ENCODE assay signal across 9 mouse cellular contexts in the genomic region with DNA sequence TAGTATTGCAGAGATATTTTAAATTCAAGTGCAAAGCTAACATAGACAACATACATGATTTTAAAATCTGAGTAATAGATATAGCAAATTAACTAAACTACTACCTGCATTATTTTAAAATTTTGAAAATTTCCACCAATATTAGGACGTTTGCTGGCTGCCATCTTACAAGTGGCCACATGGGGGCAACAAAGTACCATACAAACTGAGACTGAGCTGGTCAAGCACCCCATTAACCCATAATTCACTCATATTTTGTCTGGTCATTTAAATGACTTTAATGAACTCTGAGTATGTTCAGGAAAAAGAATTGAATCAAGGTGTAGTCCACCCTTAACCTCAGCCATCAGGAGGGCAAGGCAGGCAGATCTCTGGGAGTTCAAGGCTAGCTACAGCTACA. TPM values are rescaled to one million over a fixed set of nuclear protein-coding genes. Genes with fewer than 3 reads are reported as not detected.
DNase-seq lines count a peak whose midpoint lies in the region; ATAC-seq and TF ChIP-seq lines count a peak whose summit lies in the region.
"Had no signal": no experiment of that assay in that cellular context is flagged by ENCODE, and none has a peak within 500 bp of the region (broad histone marks: within the 10 kb centered on the region; RNA-seq: fewer than 3 reads in every experiment).

No protein-coding gene starts in this region.

- peak; percentile 99 for TF ChIP-seq RAD21 in CH12.LX (IDR thresholded peaks at IDR 0.05; ENCODE audit: low read depth, low read length)

- peak; percentile 83 to 95 for TF ChIP-seq CTCF in CH12.LX (conservative IDR thresholded peaks at IDR 0.05 in 1 of 2, IDR thresholded peaks at IDR 0.05 in 1 of 2; ENCODE audit: low read depth in 2 of 2, low read length in 2 of 2)
- peak; percentile 93 for TF ChIP-seq CTCF in midbrain, postnatal 0 days (IDR thresholded peaks at IDR 0.05)

- dilution Hi-C loops in CH12.LX (cut with MboI; ENCODE audit: extremely low pct_ligation_motif_present, extremely low pct_unique_long_range_greater_than_20kb, low sequenced_read_pairs) = no loop called here

- H3K27me3 ChIP-seq in CH12.LX (replicated peaks) = peaks cover 3% of the 10 kb centered on the region
- H3K27me3 ChIP-seq in midbrain, postnatal 0 days (ENCODE audit: insufficient read depth, low read length) = no peaks in the 10 kb centered on the region

- WGBS in midbrain, postnatal 0 days = 5% methylated on average over 1 of the region's 1 CpGs

- peak; percentile 63 for DNase-seq in layer of hippocampus, adult 11-12 months (ENCODE audit: low spot score)
- DNase-seq in layer of hippocampus, adult 9-11 months = no peak
- DNase-seq in CH12.LX (ENCODE audit: extremely low read depth) = peak; percentile 31
- peak; percentile 77 for DNase-seq in adipocyte (ENCODE audit: low spot score)
- DNase-seq in embryo, embryonic 11.5 days (ENCODE audit: low read depth, low spot score) = peak; percentile 26
- DNase-seq in kidney, postnatal 4 days = peak; percentile 77 to 78
- DNase-seq in midbrain, postnatal 0 days (ENCODE audit: low spot score) = peak; percentile 55

- H3K27ac ChIP-seq in CH12.LX (ENCODE audit: insufficient read depth, low read depth) = no peak overlapping the region
- H3K27ac ChIP-seq in midbrain, postnatal 0 days (ENCODE audit: low read depth, low read length) = no peak overlapping the region
- H3K27ac ChIP-seq: limb, embryonic 12.5 days had no signal

- H3K79me2 ChIP-seq in CH12.LX (replicated peaks; ENCODE audit: control insufficient read depth, extremely low read depth, insufficient read depth, poor library complexity, severe bottlenecking) = peaks cover 7% of the 10 kb centered on the region

- no peak for ATAC-seq in midbrain, postnatal 0 days (ENCODE audit: low FRiP score)
- ATAC-seq in erythroid progenitor cell, adult 5-6 weeks (replicated peaks; ENCODE audit: low FRiP score, poor library complexity, severe bottlenecking) = no peak

- in situ Hi-C loops in CH12.LX (cut with MboI; ENCODE audit: low pct_ligation_motif_present, low pct_unique_long_range_greater_than_20kb, low sequenced_read_pairs) = loop anchor here (5.0 to 25.0 kb wide), 2 partner anchors 302 to 612 kb away; partner anchors contain the start of gene Brpf1

- H3K4me1 ChIP-seq in CH12.LX (ENCODE audit: control insufficient read depth in 1 of 2, insufficient read depth in 2 of 2) = peaks cover 0 to 6% of the 10 kb centered on the region in 2 experiments; a peak in 2 of 4 replicates
- H3K4me1 ChIP-seq in midbrain, postnatal 0 days (ENCODE audit: insufficient read depth, low read length) = no peaks in the 10 kb centered on the region

- H3K9ac ChIP-seq in CH12.LX (ENCODE audit: insufficient read depth, low read depth) = no peak overlapping the region
- no peak overlapping the region for H3K9ac ChIP-seq in midbrain, postnatal 0 days (replicated peaks; ENCODE audit: low read length, poor library complexity, severe bottlenecking)
- H3K9ac ChIP-seq: limb, embryonic 12.5 days had no signal

- H3K9me3 ChIP-seq in CH12.LX (replicated peaks; ENCODE audit: low read length) = no peaks in the 10 kb centered on the region
- H3K9me3 ChIP-seq in midbrain, postnatal 0 days (ENCODE audit: low read length) = no peaks in the 10 kb centered on the region
- H3K9me3 ChIP-seq: limb, embryonic 12.5 days had no signal

- no peak for TF ChIP-seq POLR2A in CH12.LX (IDR thresholded peaks at IDR 0.05; ENCODE audit: low read depth, low read length)

- H3K36me3 ChIP-seq in CH12.LX (replicated peaks in 1 of 2; ENCODE audit: control insufficient read depth in 1 of 2, insufficient read depth in 1 of 2, low read length in 1 of 2) = no peaks in the 10 kb centered on the region
- no peaks in the 10 kb centered on the region for H3K36me3 ChIP-seq in midbrain, postnatal 0 days (ENCODE audit: insufficient read depth, low read length)
- H3K36me3 ChIP-seq: limb, embryonic 12.5 days had no signal

- H3K4me2 ChIP-seq in CH12.LX (ENCODE audit: insufficient read depth, low read depth, poor library complexity, severe bottlenecking) = no peak overlapping the region
- no peak overlapping the region for H3K4me2 ChIP-seq in midbrain, postnatal 0 days (ENCODE audit: low read depth, low read length, poor library complexity, severe bottlenecking)
- H3K4me2 ChIP-seq: limb, embryonic 12.5 days had no signal

- H3K4me3 ChIP-seq in CH12.LX (replicated peaks in 1 of 3; ENCODE audit: low read depth in 2 of 3, low read length in 2 of 3, poor library complexity in 1 of 3) = no peak overlapping the region
- H3K4me3 ChIP-seq in midbrain, postnatal 0 days (ENCODE audit: low read depth, low read length) = no peak overlapping the region
- H3K4me3 ChIP-seq: limb, embryonic 12.5 days had no signal

- TF ChIP-seq EP300 in CH12.LX (IDR thresholded peaks at IDR 0.05; ENCODE audit: low read length) = no peak

TF ChIP-seq in CH12.LX, 34 proteins besides CTCF, POLR2A, EP300 and RAD21:
- TF ChIP-seq SMC3 (IDR thresholded peaks at IDR 0.05; ENCODE audit: low read depth, low read length) = peak; percentile 85
- TF ChIP-seq TBP (conservative IDR thresholded peaks at IDR 0.05; ENCODE audit: low read depth, low read length) = no peak
- TF ChIP-seq ZC3H11A (IDR thresholded peaks at IDR 0.05; ENCODE audit: low read depth, low read length) = peak; percentile 70
- no peak for TF ChIP-seq MXI1 (IDR thresholded peaks at IDR 0.05; ENCODE audit: low read depth, low read length)
- no peak for TF ChIP-seq USF1 (IDR thresholded peaks at IDR 0.05; ENCODE audit: low read depth, low read length)
- TF ChIP-seq ELF1 (IDR thresholded peaks at IDR 0.05; ENCODE audit: low read depth, low read length) = no peak
- TF ChIP-seq IRF4 (IDR thresholded peaks at IDR 0.05; ENCODE audit: low read depth, low read length) = 0 out of 2 replicates have a peak, but pooled peaks have one; percentile 29

RNA-seq across cellular contexts. Expression of gene Rad18, which starts 3.9 kb away (rescaled TPM):
- total RNA-seq in CH12.LX (2012; rRNA removed) (20.0 and 21.1 TPM in 2 replicates), CH12.LX (2014; rRNA removed) (31.3 and 37.1 TPM in 2 replicates)
- 30.3 and 37.7 TPM in 2 replicates for polyA plus RNA-seq in CH12.LX (2012; ENCODE audit: insufficient read length, low read depth)
- 6.4 and 9.2 TPM in 2 replicates for total RNA-seq in midbrain, postnatal 0 days (2014; rRNA removed)
- 12.1 and 13.5 TPM in 2 replicates for polyA plus RNA-seq in midbrain, postnatal 0 days (2015; fragmentation: Nextera tagmentation; extraction: Ambion mirVana)
- 44.7 and 50.3 TPM in 2 replicates for total RNA-seq in erythroid progenitor cell, adult 5-6 weeks (2015; ENCODE audit: low replicate concordance)
- total RNA-seq in erythroid progenitor cell, adult 5-6 weeks (2017; ENCODE audit: low replicate concordance) = 45.6 and 47.0 TPM in 2 replicates
